Comparison of ENCODE assay signal across 8 mouse cellular contexts in genomic region chr9:20972141-20972992, GRCm38 (mm10). TPM values are rescaled to one million over a fixed set of nuclear protein-coding genes. Genes with fewer than 3 reads are reported as not detected.
DNase-seq lines count a peak whose midpoint lies in the region; ATAC-seq and TF ChIP-seq lines count a peak whose summit lies in the region.

No protein-coding gene starts in this region.

- H3K4me3 ChIP-seq in liver, adult 2 months (ENCODE audit: insufficient read depth, low read depth, low read length) = no peak overlapping the region
- peak overlapping the region; percentile 16; the same call in 1 of the 2 replicates for H3K4me3 ChIP-seq in heart, embryonic 11.5 days (ENCODE audit: low read depth, low read length)
- peak overlapping the region; percentile 88 for H3K4me3 ChIP-seq in kidney, embryonic 15.5 days (replicated peaks)
- H3K4me3 ChIP-seq in limb, embryonic 11.5 days (ENCODE audit: low read depth, low read length) = peak overlapping the region; percentile 24
- peak overlapping the region; percentile 4 for H3K4me3 ChIP-seq in neural tube, embryonic 13.5 days

- no peaks in the 10 kb centered on the region for H3K9me3 ChIP-seq in heart, embryonic 11.5 days (replicated peaks; ENCODE audit: control insufficient read depth, low read length)
- H3K9me3 ChIP-seq in kidney, embryonic 15.5 days (replicated peaks) = no peaks in the 10 kb centered on the region
- H3K9me3 ChIP-seq in limb, embryonic 11.5 days (ENCODE audit: control insufficient read depth, low read length) = no peaks in the 10 kb centered on the region
- H3K9me3 ChIP-seq in neural tube, embryonic 13.5 days = no peaks in the 10 kb centered on the region

- WGBS in liver, adult 2 months = 79% methylated on average over 28 of the region's 28 CpGs
- 47% methylated on average over 28 of the region's 28 CpGs for whole genome bisulfite sequencing in heart, embryonic 11.5 days (ENCODE audit: insufficient replicate concordance)
- WGBS in kidney, embryonic 15.5 days = 12% methylated on average over 28 of the region's 28 CpGs
- 25% methylated on average over 28 of the region's 28 CpGs for WGBS in limb, embryonic 11.5 days
- 32% methylated on average over 28 of the region's 28 CpGs for WGBS in neural tube, embryonic 13.5 days

- H3K36me3 ChIP-seq in liver, adult 2 months (ENCODE audit: control insufficient read depth, insufficient read depth, low read length) = no peaks in the 10 kb centered on the region
- H3K36me3 ChIP-seq in heart, embryonic 11.5 days (ENCODE audit: control insufficient read depth, insufficient read depth, low read length) = peaks cover 12% of the 10 kb centered on the region
- H3K36me3 ChIP-seq in kidney, embryonic 15.5 days = peaks cover 23% of the 10 kb centered on the region
- H3K36me3 ChIP-seq in limb, embryonic 11.5 days (ENCODE audit: control insufficient read depth, insufficient read depth, low read length) = peaks cover 3% of the 10 kb centered on the region; the same call in 1 of the 2 replicates
- peaks cover 17% of the 10 kb centered on the region for H3K36me3 ChIP-seq in neural tube, embryonic 13.5 days

- no peak for TF ChIP-seq CTCF in liver, adult 2 months (IDR thresholded peaks at IDR 0.05; ENCODE audit: low read depth, low read length)

- ATAC-seq in heart, embryonic 11.5 days (replicated peaks; ENCODE audit: insufficient number of reproducible peaks, low FRiP score, low TSS enrichment) = no peak
- ATAC-seq in kidney, embryonic 15.5 days (replicated peaks; ENCODE audit: low FRiP score) = peak; percentile 24
- ATAC-seq in limb, embryonic 11.5 days (ENCODE audit: insufficient number of reproducible peaks, low FRiP score, low TSS enrichment, low read depth) = peak; percentile 36; the same call in 1 of the 2 replicates
- 0 out of 2 replicates have a peak, but pooled peaks have one; percentile 13 for ATAC-seq in neural tube, embryonic 13.5 days (ENCODE audit: low read depth)
- no peak for ATAC-seq in monocyte, adult 5-6 weeks (replicated peaks; ENCODE audit: insufficient number of reproducible peaks, low FRiP score, low TSS enrichment, poor library complexity, severe bottlenecking)

- H3K4me1 ChIP-seq in liver, adult 2 months (ENCODE audit: control insufficient read depth, insufficient read depth, low read length) = peaks cover 2% of the 10 kb centered on the region
- H3K4me1 ChIP-seq in heart, embryonic 11.5 days (ENCODE audit: control insufficient read depth, insufficient read depth, low read length) = peaks cover 38% of the 10 kb centered on the region
- H3K4me1 ChIP-seq in kidney, embryonic 15.5 days = peaks cover 55% of the 10 kb centered on the region
- peaks cover 46% of the 10 kb centered on the region for H3K4me1 ChIP-seq in limb, embryonic 11.5 days (ENCODE audit: control insufficient read depth, insufficient read depth, low read length)
- peaks cover 46% of the 10 kb centered on the region for H3K4me1 ChIP-seq in neural tube, embryonic 13.5 days (replicated peaks)

- peak overlapping the region; percentile 7; the same call in 1 of the 2 replicates for H3K27ac ChIP-seq in liver, adult 2 months (replicated peaks; ENCODE audit: insufficient read depth, low read depth, low read length)
- H3K27ac ChIP-seq in heart, embryonic 11.5 days (ENCODE audit: low read depth, low read length) = peak overlapping the region; percentile 70
- H3K27ac ChIP-seq in kidney, embryonic 15.5 days = peak overlapping the region; percentile 90
- H3K27ac ChIP-seq in limb, embryonic 11.5 days (replicated peaks; ENCODE audit: low read depth, low read length) = peak overlapping the region; percentile 89
- H3K27ac ChIP-seq in neural tube, embryonic 13.5 days (replicated peaks) = peak overlapping the region; percentile 62

- H3K27me3 ChIP-seq in liver, adult 2 months (ENCODE audit: control insufficient read depth, insufficient read depth, low read length) = no peaks in the 10 kb centered on the region
- H3K27me3 ChIP-seq in heart, embryonic 11.5 days (ENCODE audit: control insufficient read depth, insufficient read depth, low read length) = no peaks in the 10 kb centered on the region
- H3K27me3 ChIP-seq in kidney, embryonic 15.5 days = no peaks in the 10 kb centered on the region
- H3K27me3 ChIP-seq in limb, embryonic 11.5 days (ENCODE audit: control insufficient read depth, insufficient read depth, low read length) = no peaks in the 10 kb centered on the region
- peaks cover 6% of the 10 kb centered on the region; the same call in 1 of the 2 replicates for H3K27me3 ChIP-seq in neural tube, embryonic 13.5 days

- no peak for TF ChIP-seq POLR2A in liver, adult 2 months (IDR thresholded peaks at IDR 0.05; ENCODE audit: extremely low read depth, insufficient read depth, low read length)

- H3K4me2 ChIP-seq in heart, embryonic 11.5 days = peak overlapping the region; percentile 47
- peak overlapping the region; percentile 91 for H3K4me2 ChIP-seq in kidney, embryonic 15.5 days
- H3K4me2 ChIP-seq in limb, embryonic 11.5 days (ENCODE audit: low read depth, severe bottlenecking) = peak overlapping the region; percentile 98
- H3K4me2 ChIP-seq in neural tube, embryonic 13.5 days = peak overlapping the region; percentile 97

- DNase-seq in liver, adult 2 months (ENCODE audit: extremely low read depth, low read depth, low spot score) = no peak
- DNase-seq in liver = no peak
- peak; percentile 89 for DNase-seq in fibroblast of lung, adult 2 months (ENCODE audit: low read depth)
- peak; percentile 63 for DNase-seq in limb, embryonic 11.5 days (ENCODE audit: low spot score)

- H3K79me2 ChIP-seq in liver, adult 2 months (ENCODE audit: control insufficient read depth, insufficient read depth, low read length) = peaks cover 4% of the 10 kb centered on the region; the same call in 1 of the 2 replicates

- no peak overlapping the region for H3K9ac ChIP-seq in liver, adult 2 months (ENCODE audit: low read depth, low read length)
- H3K9ac ChIP-seq in heart, embryonic 11.5 days (ENCODE audit: low read depth, low read length) = peak overlapping the region; percentile 61
- peak overlapping the region; percentile 15 for H3K9ac ChIP-seq in kidney, embryonic 15.5 days
- H3K9ac ChIP-seq in limb, embryonic 11.5 days (ENCODE audit: low read length) = peak overlapping the region; percentile 59
- H3K9ac ChIP-seq in neural tube, embryonic 13.5 days = peak overlapping the region; percentile 35

RNA-seq across cellular contexts. Expression of gene S1pr2, which starts 4.2 kb away (rescaled TPM):
- 1.2 and 2.1 TPM in 2 replicates for total RNA-seq in liver, adult 2 months (2014; rRNA removed)
- 2.9 and 3.9 TPM in 2 replicates for polyA plus RNA-seq in liver, adult 2 months (2012; rRNA removed)
- 24.6 and 26.5 TPM in 2 replicates for polyA plus RNA-seq in heart, embryonic 11.5 days (2014; fragmentation: Nextera tagmentation; extraction: Ambion mirVana)
- polyA plus RNA-seq in kidney, embryonic 15.5 days (2015; fragmentation: Nextera tagmentation; extraction: Ambion mirVana) = 29.8 and 32.7 TPM in 2 replicates
- polyA plus RNA-seq in limb, embryonic 11.5 days (2014; fragmentation: Nextera tagmentation; extraction: Ambion mirVana) = 46.5 and 52.8 TPM in 2 replicates
- 9.9 and 10.1 TPM in 2 replicates for polyA plus RNA-seq in neural tube, embryonic 13.5 days (2015; fragmentation: Nextera tagmentation; extraction: Ambion mirVana)
- 1.6 to 4.4 TPM (median 3.5 TPM) in 3 replicates for total RNA-seq in monocyte, adult 5-6 weeks (2017)

RNA-seq across cellular contexts. Expression of gene Dnmt1, which starts 12.7 kb away (rescaled TPM):
- 5.3 and 6.6 TPM in 2 replicates for total RNA-seq in liver, adult 2 months (2014; rRNA removed)
- polyA plus RNA-seq in liver, adult 2 months (2012; rRNA removed) = 4.4 and 5.5 TPM in 2 replicates
- polyA plus RNA-seq in heart, embryonic 11.5 days (2014; fragmentation: Nextera tagmentation; extraction: Ambion mirVana) = 50.5 and 59.3 TPM in 2 replicates
- 96.9 and 108 TPM in 2 replicates for polyA plus RNA-seq in kidney, embryonic 15.5 days (2015; fragmentation: Nextera tagmentation; extraction: Ambion mirVana)
- 95.7 and 95.8 TPM in 2 replicates for polyA plus RNA-seq in limb, embryonic 11.5 days (2014; fragmentation: Nextera tagmentation; extraction: Ambion mirVana)
- polyA plus RNA-seq in neural tube, embryonic 13.5 days (2015; fragmentation: Nextera tagmentation; extraction: Ambion mirVana) = 54.2 and 63.7 TPM in 2 replicates
- 44.6 to 108 TPM (median 56.9 TPM) in 3 replicates for total RNA-seq in monocyte, adult 5-6 weeks (2017)

RNA-seq across cellular contexts. Expression of gene Mrpl4, which starts 30.2 kb away (rescaled TPM):
- total RNA-seq in liver, adult 2 months (2014; rRNA removed) = 16.0 and 21.9 TPM in 2 replicates
- 72.4 and 79.8 TPM in 2 replicates for polyA plus RNA-seq in liver, adult 2 months (2012; rRNA removed)
- 140 and 147 TPM in 2 replicates for polyA plus RNA-seq in heart, embryonic 11.5 days (2014; fragmentation: Nextera tagmentation; extraction: Ambion mirVana)
- 140 and 143 TPM in 2 replicates for polyA plus RNA-seq in kidney, embryonic 15.5 days (2015; fragmentation: Nextera tagmentation; extraction: Ambion mirVana)
- polyA plus RNA-seq in limb, embryonic 11.5 days (2014; fragmentation: Nextera tagmentation; extraction: Ambion mirVana) = 163 and 169 TPM in 2 replicates
- 105 and 110 TPM in 2 replicates for polyA plus RNA-seq in neural tube, embryonic 13.5 days (2015; fragmentation: Nextera tagmentation; extraction: Ambion mirVana)
- total RNA-seq in monocyte, adult 5-6 weeks (2017) = 21.9 to 41.1 TPM (median 25.6 TPM) in 3 replicates

RNA-seq across cellular contexts. Expression of gene Icam1, which starts 43.4 kb away (rescaled TPM):
- 8.6 and 9.6 TPM in 2 replicates for total RNA-seq in liver, adult 2 months (2014; rRNA removed)
- polyA plus RNA-seq in liver, adult 2 months (2012; rRNA removed) = 5.8 and 11.6 TPM in 2 replicates
- 8.1 and 8.5 TPM in 2 replicates for polyA plus RNA-seq in heart, embryonic 11.5 days (2014; fragmentation: Nextera tagmentation; extraction: Ambion mirVana)
- polyA plus RNA-seq in kidney, embryonic 15.5 days (2015; fragmentation: Nextera tagmentation; extraction: Ambion mirVana) = 10.8 and 13.7 TPM in 2 replicates
- polyA plus RNA-seq in limb, embryonic 11.5 days (2014; fragmentation: Nextera tagmentation; extraction: Ambion mirVana) = 5.5 and 8.3 TPM in 2 replicates
- 3.9 and 4.8 TPM in 2 replicates for polyA plus RNA-seq in neural tube, embryonic 13.5 days (2015; fragmentation: Nextera tagmentation; extraction: Ambion mirVana)
- 55.1 to 94.2 TPM (median 67.6 TPM) in 3 replicates for total RNA-seq in monocyte, adult 5-6 weeks (2017)

RNA-seq across cellular contexts. Expression of gene Icam4, which starts 56.8 kb away (rescaled TPM):
- 0.28 TPM in 1 of 2 replicates, not detected in the other for total RNA-seq in liver, adult 2 months (2014; rRNA removed)
- polyA plus RNA-seq in liver, adult 2 months (2012; rRNA removed) = 0.62 and 0.81 TPM in 2 replicates
- 18.9 and 25.4 TPM in 2 replicates for polyA plus RNA-seq in heart, embryonic 11.5 days (2014; fragmentation: Nextera tagmentation; extraction: Ambion mirVana)
- polyA plus RNA-seq in kidney, embryonic 15.5 days (2015; fragmentation: Nextera tagmentation; extraction: Ambion mirVana) = 2.0 and 2.7 TPM in 2 replicates
- polyA plus RNA-seq in limb, embryonic 11.5 days (2014; fragmentation: Nextera tagmentation; extraction: Ambion mirVana) = 3.6 and 5.3 TPM in 2 replicates
- 0.33 and 0.56 TPM in 2 replicates for polyA plus RNA-seq in neural tube, embryonic 13.5 days (2015; fragmentation: Nextera tagmentation; extraction: Ambion mirVana)
- 1.6 to 3.0 TPM in 2 of 3 replicates, not detected in the other for total RNA-seq in monocyte, adult 5-6 weeks (2017)

Comparison
In these comparisons a context has a peak if more than half of its experiments do, and no peak if none do; other contexts are left out.
1. DNase-seq: peak in fibroblast of lung, adult 2 months (single experiment) and limb, embryonic 11.5 days (single experiment); none in liver, adult 2 months (single experiment) and liver (single experiment).
2. H3K27ac ChIP-seq: peak in every context shown above with its lines; median percentile 90 in kidney, embryonic 15.5 days; 89 in limb, embryonic 11.5 days; 70 in heart, embryonic 11.5 days; 62 in neural tube, embryonic 13.5 days; 7 in liver, adult 2 months.
3. ATAC-seq: peak in kidney, embryonic 15.5 days (single experiment), limb, embryonic 11.5 days (single experiment) and neural tube, embryonic 13.5 days (single experiment); none in heart, embryonic 11.5 days (single experiment) and monocyte, adult 5-6 weeks (single experiment).
4. H3K4me2 ChIP-seq: peak in every context shown above with its lines; median percentile 98 in limb, embryonic 11.5 days; 97 in neural tube, embryonic 13.5 days; 91 in kidney, embryonic 15.5 days; 47 in heart, embryonic 11.5 days.